Mouse (Mus musculus): ENCODE data around the gene C530008M17Rik. TPM values are rescaled to one million over a fixed set of nuclear protein-coding genes. Genes with fewer than 3 reads are reported as not detected.
A peak's percentile ranks its signal among the peaks of the same experiment; 100 is the strongest.

C530008M17Rik gene
- polyA plus RNA-seq, 1 experiment from 2014 or later = 44.6 TPM

DNA sequence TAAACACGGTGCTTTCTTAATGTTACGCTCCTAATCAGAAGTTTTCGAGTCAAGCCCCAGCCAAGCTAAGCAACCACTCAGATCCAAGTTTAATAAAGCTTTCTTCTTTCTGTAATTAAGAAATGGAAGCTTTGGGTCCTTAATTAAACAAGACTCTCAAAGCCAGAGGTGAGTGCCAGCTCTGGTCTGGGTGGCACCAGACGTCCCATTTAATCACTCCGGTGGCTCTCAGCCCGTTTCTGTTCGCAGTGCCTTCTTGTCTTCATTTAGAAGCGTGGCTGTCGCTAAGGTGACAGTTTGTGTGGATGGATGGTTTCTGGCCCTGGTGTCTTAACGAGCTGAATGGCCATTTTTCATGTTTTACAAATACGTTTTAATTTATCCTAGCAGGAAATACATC, 158.7 kb downstream of the C530008M17Rik start:
- ATAC-seq (peak; percentile 78), DNase-seq (ENCODE audit: low spot score) (peak; percentile 90)
- H3K4me2 ChIP-seq (ENCODE audit: low read length) = peak overlapping the region; percentile 3; the same call in 1 of the 2 replicates
- WGBS = 23% methylated on average over 11 of the region's 11 CpGs
- no peaks in the 10 kb centered on the region for H3K27me3 ChIP-seq (replicated peaks; ENCODE audit: control insufficient read depth, insufficient read depth, low read length)
- peak overlapping the region; percentile 17; the same call in 1 of the 2 replicates for H3K27ac ChIP-seq (ENCODE audit: low read depth, low read length)
- H3K4me3 ChIP-seq (ENCODE audit: low read depth, low read length) = no peak overlapping the region
- H3K9me3 ChIP-seq (replicated peaks; ENCODE audit: control insufficient read depth, low read length) = no peaks in the 10 kb centered on the region
- peaks cover 26% of the 10 kb centered on the region for H3K4me1 ChIP-seq (ENCODE audit: control insufficient read depth, insufficient read depth, low read length)
- no peaks in the 10 kb centered on the region for H3K36me3 ChIP-seq (ENCODE audit: control insufficient read depth, insufficient read depth, low read length)
- no peak overlapping the region for H3K9ac ChIP-seq (ENCODE audit: low read length)

DNA sequence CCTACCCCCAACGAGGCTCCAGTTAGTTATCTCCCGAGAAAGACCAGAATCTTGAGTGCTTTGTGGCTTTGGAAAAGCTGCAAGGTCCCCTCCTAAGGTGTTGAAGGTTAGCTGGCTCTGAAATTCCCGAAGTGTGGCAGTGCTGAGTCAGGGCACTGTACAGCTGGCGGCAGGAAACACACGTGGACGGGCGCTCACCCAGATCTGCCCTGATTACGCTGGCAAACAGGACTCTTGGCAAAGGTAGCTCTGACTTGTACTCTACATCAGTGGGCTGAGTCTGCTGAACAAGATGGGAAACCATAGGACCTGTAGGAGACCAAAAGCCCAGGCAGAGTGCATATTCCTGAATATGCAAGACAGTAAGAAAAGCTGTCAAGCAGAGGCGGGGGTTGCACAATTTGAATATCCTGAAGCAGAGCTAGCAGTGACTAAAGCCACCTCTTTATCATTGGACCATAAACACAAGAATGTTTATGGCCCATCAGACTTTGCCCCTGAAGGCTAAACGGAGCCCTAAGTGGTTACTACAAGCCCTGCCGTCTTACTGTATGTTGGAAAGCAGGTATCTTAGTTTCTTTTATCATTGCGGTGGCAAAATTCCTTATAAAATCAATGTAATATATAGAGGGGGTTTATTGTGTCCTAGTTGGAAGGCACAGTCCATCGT, 159.6 kb downstream of the C530008M17Rik start:
- Histone ChIP-seq H3K27me3 (replicated peaks; ENCODE audit: control insufficient read depth, insufficient read depth, low read length) (no peaks in the 10 kb centered on the region), H3K36me3 (ENCODE audit: control insufficient read depth, insufficient read depth, low read length) (no peaks in the 10 kb centered on the region), H3K4me1 (ENCODE audit: control insufficient read depth, insufficient read depth, low read length) (peaks cover 26% of the 10 kb centered on the region), H3K4me3 (ENCODE audit: low read depth, low read length) (no peak overlapping the region), H3K27ac (ENCODE audit: low read depth, low read length) (peak overlapping the region; percentile 17; the same call in 1 of the 2 replicates), H3K9ac (ENCODE audit: low read length) (no peak overlapping the region), H3K9me3 (replicated peaks; ENCODE audit: control insufficient read depth, low read length) (no peaks in the 10 kb centered on the region), H3K4me2 (ENCODE audit: low read length) (0 out of 2 replicates have a peak overlapping the region, but pooled peaks have one; percentile 3)
- 59% methylated on average over 13 of the region's 13 CpGs for WGBS
- DNase-seq (ENCODE audit: low spot score) (peak; percentile 54), ATAC-seq (peak; percentile 59)

DNA sequence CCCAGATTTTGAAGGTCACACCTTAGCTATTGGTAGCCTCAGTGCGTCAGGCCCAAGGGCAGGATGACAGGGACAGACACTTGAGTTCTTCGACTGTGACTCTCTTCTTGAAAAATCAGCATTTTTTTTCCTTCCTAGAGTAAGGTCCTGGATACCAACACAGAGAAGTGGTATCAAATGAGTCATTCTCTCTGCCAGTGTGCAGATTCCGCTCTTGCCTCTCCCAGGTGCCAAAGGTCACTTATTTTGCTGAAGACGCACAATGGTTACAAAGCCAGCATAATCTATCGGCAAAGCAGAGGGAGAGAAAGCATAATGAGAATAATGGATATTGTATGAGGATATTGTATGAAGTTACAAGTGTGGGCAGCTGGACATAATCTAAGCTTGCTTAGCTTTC, 160.4 kb downstream of the C530008M17Rik start:
- Histone ChIP-seq H3K9me3 (replicated peaks; ENCODE audit: control insufficient read depth, low read length) (no peaks in the 10 kb centered on the region), H3K9ac (ENCODE audit: low read length) (no peak overlapping the region), H3K36me3 (ENCODE audit: control insufficient read depth, insufficient read depth, low read length) (0 out of 2 replicates have a peak, but pooled peaks cover 3% of the 10 kb centered on the region), H3K4me1 (ENCODE audit: control insufficient read depth, insufficient read depth, low read length) (peaks cover 26% of the 10 kb centered on the region), H3K4me2 (ENCODE audit: low read length) (no peak overlapping the region), H3K4me3 (ENCODE audit: low read depth, low read length) (no peak overlapping the region), H3K27me3 (replicated peaks; ENCODE audit: control insufficient read depth, insufficient read depth, low read length) (no peaks in the 10 kb centered on the region), H3K27ac (ENCODE audit: low read depth, low read length) (no peak overlapping the region)
- ATAC-seq (no peak), DNase-seq (ENCODE audit: low spot score) (no peak)
- 89% methylated on average over 5 of the region's 5 CpGs for WGBS

DNA sequence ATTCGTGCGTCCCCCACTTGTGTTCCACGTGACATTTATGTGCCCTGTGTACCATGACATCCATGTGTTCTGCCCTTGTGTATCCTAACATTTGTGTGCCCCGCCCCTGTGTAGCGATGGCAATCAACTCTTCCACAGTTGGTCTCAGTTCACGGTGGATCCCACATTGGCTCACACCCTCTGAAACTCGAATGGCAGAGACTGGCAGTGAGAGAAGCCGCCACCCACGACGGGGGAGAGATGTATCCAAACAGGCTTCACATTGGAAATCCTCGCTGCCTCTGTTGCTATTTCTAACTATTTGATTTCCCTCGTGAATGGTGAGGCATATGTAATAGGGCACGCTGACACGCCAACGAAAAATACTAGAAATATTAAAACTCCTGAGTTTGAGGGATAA, 161.4 kb downstream of the C530008M17Rik start:
- H3K4me1 ChIP-seq (ENCODE audit: control insufficient read depth, insufficient read depth, low read length) = peaks cover 26% of the 10 kb centered on the region
- H3K27ac ChIP-seq (ENCODE audit: low read depth, low read length) = no peak overlapping the region
- no peak overlapping the region for H3K4me3 ChIP-seq (ENCODE audit: low read depth, low read length)
- DNase-seq (ENCODE audit: low spot score) (no peak), ATAC-seq (no peak)
- no peaks in the 10 kb centered on the region for H3K27me3 ChIP-seq (replicated peaks; ENCODE audit: control insufficient read depth, insufficient read depth, low read length)
- 90% methylated on average over 15 of the region's 15 CpGs for WGBS
- no peaks in the 10 kb centered on the region for H3K9me3 ChIP-seq (replicated peaks; ENCODE audit: control insufficient read depth, low read length)
- H3K36me3 ChIP-seq (ENCODE audit: control insufficient read depth, insufficient read depth, low read length) = 0 out of 2 replicates have a peak, but pooled peaks cover 12% of the 10 kb centered on the region
- no peak overlapping the region for H3K9ac ChIP-seq (ENCODE audit: low read length)
- H3K4me2 ChIP-seq (ENCODE audit: low read length) = no peak overlapping the region

DNA sequence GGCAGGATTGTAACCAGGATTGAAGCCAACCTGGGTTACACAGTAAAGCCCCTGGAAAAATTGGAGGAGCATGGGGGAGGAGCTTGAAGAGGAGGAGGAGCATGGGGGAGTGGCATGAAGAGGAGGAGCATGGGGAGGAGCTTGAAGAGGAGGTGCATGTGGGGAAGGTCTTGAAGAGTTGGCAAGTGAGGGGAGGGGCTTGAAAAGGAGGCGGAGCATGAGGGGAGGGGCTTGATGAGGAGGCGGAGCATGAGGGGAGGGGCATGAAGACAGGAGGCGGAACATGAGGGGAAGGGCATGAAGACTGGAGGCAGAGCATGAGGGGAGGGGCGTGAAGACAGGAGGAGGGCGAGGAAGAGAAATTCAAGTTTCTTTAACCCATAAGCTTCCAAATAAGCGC, 162.5 kb downstream of the C530008M17Rik start:
- Histone ChIP-seq H3K27ac (ENCODE audit: low read depth, low read length) (no peak overlapping the region), H3K27me3 (replicated peaks; ENCODE audit: control insufficient read depth, insufficient read depth, low read length) (no peaks in the 10 kb centered on the region), H3K4me1 (ENCODE audit: control insufficient read depth, insufficient read depth, low read length) (peaks cover 23% of the 10 kb centered on the region), H3K4me2 (ENCODE audit: low read length) (no peak overlapping the region), H3K9me3 (replicated peaks; ENCODE audit: control insufficient read depth, low read length) (no peaks in the 10 kb centered on the region), H3K9ac (ENCODE audit: low read length) (no peak overlapping the region), H3K36me3 (ENCODE audit: control insufficient read depth, insufficient read depth, low read length) (0 out of 2 replicates have a peak, but pooled peaks cover 17% of the 10 kb centered on the region), H3K4me3 (ENCODE audit: low read depth, low read length) (no peak overlapping the region)
- ATAC-seq = no peak
- no peak for DNase-seq (ENCODE audit: low spot score)
- WGBS = 84% methylated on average over 6 of the region's 6 CpGs

DNA sequence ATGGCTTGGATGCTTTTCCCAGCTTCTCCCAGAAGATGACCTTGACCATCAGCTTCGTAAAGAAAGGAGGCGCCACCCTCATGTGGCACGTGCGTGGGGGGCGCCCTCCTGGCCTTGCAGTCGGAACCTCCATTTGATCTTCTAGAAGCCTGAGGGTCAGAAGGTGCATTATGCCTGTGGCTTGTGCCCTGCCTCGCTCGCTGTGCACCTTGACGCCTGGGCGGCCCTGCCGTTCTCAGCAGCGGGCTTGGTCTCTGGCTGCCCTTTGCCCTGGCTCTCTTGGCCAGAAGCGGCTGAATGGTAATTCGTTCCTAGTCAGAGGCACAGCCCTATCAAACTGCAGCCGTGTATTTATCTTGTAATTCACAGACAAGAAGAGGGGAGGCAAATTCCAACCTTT, 165.8 kb downstream of the C530008M17Rik start:
- Histone ChIP-seq H3K27me3 (replicated peaks; ENCODE audit: control insufficient read depth, insufficient read depth, low read length) (no peaks in the 10 kb centered on the region), H3K9me3 (replicated peaks; ENCODE audit: control insufficient read depth, low read length) (no peaks in the 10 kb centered on the region), H3K9ac (ENCODE audit: low read length) (no peak overlapping the region), H3K4me1 (ENCODE audit: control insufficient read depth, insufficient read depth, low read length) (no peaks in the 10 kb centered on the region; the same call in 1 of the 2 replicates), H3K4me3 (ENCODE audit: low read depth, low read length) (no peak overlapping the region), H3K27ac (ENCODE audit: low read depth, low read length) (no peak overlapping the region), H3K36me3 (ENCODE audit: control insufficient read depth, insufficient read depth, low read length) (peaks cover 29% of the 10 kb centered on the region; the same call in 1 of the 2 replicates), H3K4me2 (ENCODE audit: low read length) (no peak overlapping the region)
- WGBS = 89% methylated on average over 15 of the region's 15 CpGs
- DNase-seq (ENCODE audit: low spot score) = no peak
- ATAC-seq = no peak

DNA sequence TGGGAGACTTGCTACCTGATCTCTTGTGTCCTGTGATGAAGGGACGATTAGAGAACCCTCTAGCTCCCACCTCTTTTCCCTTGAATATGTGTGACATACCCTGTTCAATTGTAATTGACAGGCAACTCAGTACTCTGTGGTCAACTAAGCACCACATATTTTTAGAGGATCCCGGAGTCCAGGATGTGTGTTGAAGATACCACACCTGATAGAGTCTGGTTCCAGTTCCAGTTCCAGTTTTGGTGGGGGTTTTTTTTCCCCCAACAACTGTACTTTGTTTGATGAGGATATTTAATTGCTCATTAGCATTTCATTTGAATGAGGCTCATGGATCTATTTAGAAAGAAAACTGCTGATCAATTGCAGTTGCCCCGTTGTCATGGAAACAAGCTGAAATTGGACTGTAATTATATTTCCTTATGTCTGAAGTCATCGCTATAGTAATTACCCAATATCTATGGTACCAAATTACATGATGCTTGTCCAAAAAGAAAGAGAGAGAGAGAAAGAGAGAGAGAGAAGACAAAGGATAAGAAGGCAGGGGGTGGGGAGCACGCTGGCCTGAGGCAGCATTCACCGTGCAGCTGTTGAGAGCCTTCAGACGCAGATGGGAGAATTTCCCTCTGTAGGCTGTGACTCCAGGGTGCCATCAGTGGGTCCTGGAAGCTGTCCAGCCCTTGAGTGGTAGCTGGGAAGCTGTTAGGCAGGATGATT, 172.4 kb downstream of the C530008M17Rik start:
- 15% methylated on average over 7 of the region's 7 CpGs for WGBS
- DNase-seq (ENCODE audit: low spot score) (peak; percentile 94), ATAC-seq (peak; percentile 92)
- Histone ChIP-seq H3K27me3 (replicated peaks; ENCODE audit: control insufficient read depth, insufficient read depth, low read length) (no peaks in the 10 kb centered on the region), H3K4me1 (ENCODE audit: control insufficient read depth, insufficient read depth, low read length) (peaks cover 30% of the 10 kb centered on the region), H3K9me3 (replicated peaks; ENCODE audit: control insufficient read depth, low read length) (no peaks in the 10 kb centered on the region), H3K36me3 (ENCODE audit: control insufficient read depth, insufficient read depth, low read length) (peaks cover 19% of the 10 kb centered on the region; the same call in 1 of the 2 replicates), H3K27ac (ENCODE audit: low read depth, low read length) (peak overlapping the region; percentile 85), H3K4me2 (ENCODE audit: low read length) (no peak overlapping the region), H3K9ac (ENCODE audit: low read length) (no peak overlapping the region; the same call in 1 of the 2 replicates), H3K4me3 (ENCODE audit: low read depth, low read length) (no peak overlapping the region)

DNA sequence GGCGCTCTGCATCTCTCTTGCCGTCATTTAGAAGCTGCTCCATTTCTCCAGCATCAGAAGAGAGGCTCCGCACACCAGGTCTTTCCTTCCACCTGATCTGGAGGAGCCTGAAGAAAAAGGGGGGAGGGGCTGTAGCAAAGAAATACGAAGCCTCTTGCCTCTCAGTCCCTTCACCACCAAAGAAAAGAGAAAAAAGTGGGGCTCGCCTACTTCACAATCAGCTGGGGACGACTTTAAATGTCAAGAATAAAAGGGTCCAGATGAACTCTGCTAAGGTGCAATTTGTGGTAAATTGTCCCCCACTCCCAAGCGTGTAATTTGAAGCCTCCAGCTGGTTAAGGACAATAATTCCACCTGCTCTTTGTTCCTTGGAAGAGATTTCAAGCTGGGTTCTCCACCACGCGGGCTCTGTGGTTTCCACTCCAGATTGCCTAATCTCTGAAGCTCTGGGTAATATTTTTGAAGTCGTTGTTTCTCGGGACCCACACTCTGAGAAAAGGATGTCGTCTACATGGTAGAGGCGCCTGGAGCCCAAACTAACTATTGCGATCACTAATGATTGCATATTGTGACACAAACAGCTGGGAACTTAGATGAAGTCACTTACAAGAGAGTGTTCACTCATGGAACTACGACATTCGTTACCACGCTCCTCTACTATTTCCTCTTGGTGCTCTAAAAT, 176.4 kb downstream of the C530008M17Rik start:
- Histone ChIP-seq H3K4me2 (ENCODE audit: low read length) (no peak overlapping the region), H3K27me3 (replicated peaks; ENCODE audit: control insufficient read depth, insufficient read depth, low read length) (no peaks in the 10 kb centered on the region), H3K36me3 (ENCODE audit: control insufficient read depth, insufficient read depth, low read length) (0 out of 2 replicates have a peak, but pooled peaks cover 6% of the 10 kb centered on the region), H3K9me3 (replicated peaks; ENCODE audit: control insufficient read depth, low read length) (no peaks in the 10 kb centered on the region), H3K27ac (ENCODE audit: low read depth, low read length) (peak overlapping the region; percentile 16; the same call in 1 of the 2 replicates), H3K4me3 (ENCODE audit: low read depth, low read length) (no peak overlapping the region), H3K4me1 (ENCODE audit: control insufficient read depth, insufficient read depth, low read length) (peaks cover 26% of the 10 kb centered on the region), H3K9ac (ENCODE audit: low read length) (no peak overlapping the region)
- DNase-seq (ENCODE audit: low spot score) (no peak), ATAC-seq (no peak)
- 49% methylated on average over 17 of the region's 17 CpGs for WGBS

Measured in forebrain, embryonic 14.5 days (tissue).